Mouse (Mus musculus): ENCODE results near the gene Rpl23. TPM values are rescaled to one million over a fixed set of nuclear protein-coding genes. Genes with fewer than 3 reads are reported as not detected.

Rpl23 gene
- polyA plus RNA-seq, 1 experiment from 2014 or later: 363 TPM

DNA sequence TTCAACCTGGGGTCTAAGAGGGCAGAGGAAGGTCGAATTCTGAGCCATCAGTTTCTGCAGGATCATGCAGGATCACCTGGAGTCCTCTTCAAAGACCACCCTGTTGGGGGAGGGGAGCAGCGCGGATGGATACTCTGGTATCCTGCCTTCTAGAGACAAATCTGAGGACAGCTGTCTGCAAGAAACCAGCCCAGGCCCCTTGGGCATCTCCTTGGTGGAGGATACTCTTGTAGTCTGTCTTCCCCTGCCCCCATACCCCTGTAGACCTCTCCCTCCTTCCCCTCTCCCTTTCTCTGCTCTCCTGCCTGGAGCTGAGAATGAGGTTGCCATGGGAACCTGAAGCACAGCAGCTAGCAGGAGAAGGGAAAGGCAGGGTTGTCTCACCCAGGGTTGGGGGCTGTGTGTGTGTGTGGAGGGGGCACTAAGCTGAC, 30.3 kb upstream of the Rpl23 start:
- Histone ChIP-seq H3K27ac (peak overlapping the region; percentile 96), H3K36me3 (peaks cover 52% of the 10 kb centered on the region), H3K9me3 (no peaks in the 10 kb centered on the region), H3K4me2 (replicated peaks) (peak overlapping the region; percentile 49), H3K4me1 (replicated peaks) (peaks cover 97% of the 10 kb centered on the region), H3K27me3 (no peaks in the 10 kb centered on the region), H3K4me3 (replicated peaks) (peak overlapping the region; percentile 14; the same call in 1 of the 2 replicates), H3K9ac (replicated peaks) (peak overlapping the region; percentile 46)
- 9% methylated on average over 3 of the region's 3 CpGs for WGBS
- peak; percentile 94 for ATAC-seq

DNA sequence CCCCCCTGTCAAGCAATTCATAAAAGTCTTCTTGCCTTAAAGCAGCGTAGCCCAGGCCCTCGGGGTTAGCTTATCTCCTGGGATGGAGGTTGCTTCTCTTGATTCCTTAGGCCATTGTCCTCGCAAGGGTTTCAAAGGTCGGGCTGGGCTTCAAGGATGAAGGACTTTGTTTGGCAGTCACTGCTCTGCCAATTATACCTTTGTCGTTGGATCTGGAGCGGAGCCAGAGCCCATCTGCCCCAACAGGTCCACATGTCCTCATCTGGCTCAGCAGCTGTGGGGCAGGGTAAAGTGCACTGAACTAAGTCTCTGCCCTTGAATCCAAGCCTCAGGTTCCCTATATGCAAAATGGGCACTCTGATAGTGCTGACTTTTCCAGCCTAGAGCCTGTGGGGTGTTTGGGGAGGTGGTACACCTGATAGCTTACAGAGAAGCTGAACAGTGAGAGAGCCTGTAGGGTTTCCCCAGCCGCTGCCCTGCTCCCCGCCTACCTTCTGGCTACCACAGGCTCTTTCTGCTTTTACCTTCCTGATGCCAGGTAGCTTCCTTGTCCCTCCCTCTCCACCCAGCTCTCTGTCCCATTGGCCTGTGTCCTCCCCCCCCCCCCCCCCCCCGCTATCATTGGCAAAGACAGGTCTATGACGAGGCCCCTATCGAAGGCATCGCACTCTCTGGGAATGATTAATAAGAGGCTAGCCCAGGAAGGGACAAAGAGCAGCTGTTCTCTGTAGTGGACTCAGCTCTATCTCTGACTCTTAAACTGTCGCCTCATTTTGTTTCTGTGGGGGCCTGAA, 29.5 kb upstream of the Rpl23 start:
- peak overlapping the region; percentile 14; the same call in 1 of the 2 replicates for H3K4me3 ChIP-seq (replicated peaks)
- H3K36me3 ChIP-seq: peaks cover 55% of the 10 kb centered on the region
- no peaks in the 10 kb centered on the region for H3K9me3 ChIP-seq
- H3K4me1 ChIP-seq (replicated peaks): peaks cover 96% of the 10 kb centered on the region
- H3K27ac ChIP-seq: peak overlapping the region; percentile 96
- H3K27me3 ChIP-seq: no peaks in the 10 kb centered on the region
- H3K4me2 ChIP-seq (replicated peaks): peak overlapping the region; percentile 49
- peak; percentile 8 for ATAC-seq
- peak overlapping the region; percentile 46 for H3K9ac ChIP-seq (replicated peaks)
- WGBS: 23% methylated on average over 12 of the region's 13 CpGs

DNA sequence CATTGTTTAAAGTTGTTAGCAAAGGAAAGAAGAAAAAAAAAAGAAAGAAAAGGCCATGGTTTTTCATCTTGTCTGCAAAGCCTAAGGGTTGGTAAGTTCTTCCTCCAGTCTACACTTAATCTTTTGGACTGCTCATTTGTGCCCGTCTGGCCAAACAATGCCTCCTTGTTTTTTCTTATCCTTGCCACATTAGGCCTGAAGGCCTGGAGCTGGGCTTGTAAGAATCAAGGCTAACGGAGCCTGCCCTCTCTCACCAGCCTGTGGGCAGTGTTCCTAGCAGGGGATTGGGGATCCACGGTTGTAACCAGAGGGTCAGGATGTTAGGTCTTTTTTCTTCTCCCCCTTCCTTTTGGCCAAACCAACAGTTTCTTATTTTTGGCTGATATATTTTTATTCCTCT, 28.7 kb upstream of the Rpl23 start:
- WGBS: 11% methylated on average over 3 of the region's 3 CpGs
- Histone ChIP-seq H3K27ac (peak overlapping the region; percentile 96), H3K9ac (replicated peaks) (peak overlapping the region; percentile 44; the same call in 1 of the 2 replicates), H3K4me2 (replicated peaks) (no peak overlapping the region), H3K36me3 (peaks cover 50% of the 10 kb centered on the region), H3K27me3 (no peaks in the 10 kb centered on the region), H3K4me3 (replicated peaks) (no peak overlapping the region), H3K4me1 (replicated peaks) (peaks cover 96% of the 10 kb centered on the region), H3K9me3 (no peaks in the 10 kb centered on the region)
- no peak for ATAC-seq

DNA sequence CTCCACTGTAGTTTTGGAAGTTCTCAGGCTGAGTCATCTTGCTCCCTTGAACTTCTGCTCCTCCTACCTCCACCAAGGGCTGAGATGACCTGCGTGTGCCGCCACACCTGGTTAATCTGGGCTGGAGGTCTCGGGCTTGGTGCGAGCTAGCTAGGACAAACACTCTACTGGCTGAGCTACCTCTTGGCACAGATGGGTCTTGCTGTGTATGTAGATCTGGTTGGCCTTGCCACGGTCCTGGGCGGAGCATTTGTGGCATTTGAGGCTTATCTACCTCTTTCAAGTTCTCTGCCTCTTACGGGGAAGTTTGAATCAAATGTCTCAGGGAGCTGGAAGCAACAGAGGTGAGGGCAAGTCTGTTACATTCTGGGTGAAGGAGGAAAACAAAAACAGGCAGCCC, 28.1 kb upstream of the Rpl23 start:
- WGBS: 83% methylated on average over 7 of the region's 7 CpGs
- peaks cover 44% of the 10 kb centered on the region for H3K36me3 ChIP-seq
- no peaks in the 10 kb centered on the region for H3K27me3 ChIP-seq
- no peak overlapping the region for H3K9ac ChIP-seq (replicated peaks)
- H3K4me2 ChIP-seq (replicated peaks): no peak overlapping the region
- H3K9me3 ChIP-seq: no peaks in the 10 kb centered on the region
- H3K4me3 ChIP-seq (replicated peaks): no peak overlapping the region
- H3K4me1 ChIP-seq (replicated peaks): peaks cover 96% of the 10 kb centered on the region
- ATAC-seq: no peak
- H3K27ac ChIP-seq: 0 out of 2 replicates have a peak overlapping the region, but pooled peaks have one; percentile 17

DNA sequence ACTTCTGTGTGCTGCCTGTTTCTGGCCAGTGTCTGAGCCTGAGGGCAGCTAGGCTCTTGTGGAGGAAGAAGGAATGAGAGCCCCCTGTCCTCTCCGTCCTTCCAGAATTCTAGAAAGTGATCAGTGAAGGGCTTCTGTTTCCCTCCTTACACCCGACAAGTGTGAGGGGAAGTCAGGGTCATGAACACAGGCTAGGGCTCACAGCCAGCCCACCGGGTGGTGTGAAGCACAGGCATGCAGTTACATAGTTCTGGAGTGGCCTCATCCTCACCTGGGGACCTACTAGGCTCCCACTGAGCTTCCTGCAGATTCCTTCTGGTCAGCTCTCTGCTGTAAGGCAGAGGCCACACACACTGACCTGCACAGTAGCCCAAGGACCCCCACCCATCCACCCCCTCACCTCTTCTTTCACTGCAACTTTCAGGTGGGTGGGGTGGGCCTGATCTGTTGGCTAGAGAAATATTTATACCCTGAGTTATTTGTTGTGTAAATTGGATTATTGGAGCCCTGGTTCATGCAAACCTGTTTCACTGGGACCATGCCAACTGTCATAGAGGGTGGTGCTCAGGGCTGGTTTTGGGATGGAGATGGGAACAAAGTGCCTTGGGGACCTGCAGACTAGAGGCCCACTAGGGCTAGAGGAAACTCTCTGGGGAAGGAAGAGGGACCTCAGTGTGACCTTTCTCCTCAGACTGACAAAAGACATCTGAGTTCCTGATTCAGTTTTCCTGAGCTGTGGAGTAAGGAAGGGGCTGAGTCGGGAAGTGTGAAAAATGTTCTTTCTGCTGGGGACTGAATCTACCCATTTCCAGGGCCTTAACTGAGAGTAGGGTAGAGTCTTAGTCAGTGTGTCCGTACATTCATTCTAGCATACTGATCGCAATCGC, 27.2 kb upstream of the Rpl23 start:
- Histone ChIP-seq H3K9ac (replicated peaks) (peak overlapping the region; percentile 49; the same call in 1 of the 2 replicates), H3K27ac (peak overlapping the region; percentile 56), H3K4me3 (replicated peaks) (no peak overlapping the region), H3K4me1 (replicated peaks) (peaks cover 96% of the 10 kb centered on the region), H3K27me3 (no peaks in the 10 kb centered on the region), H3K4me2 (replicated peaks) (no peak overlapping the region), H3K36me3 (peaks cover 35% of the 10 kb centered on the region), H3K9me3 (no peaks in the 10 kb centered on the region)
- ATAC-seq: no peak
- 75% methylated on average over 7 of the region's 7 CpGs for WGBS

DNA sequence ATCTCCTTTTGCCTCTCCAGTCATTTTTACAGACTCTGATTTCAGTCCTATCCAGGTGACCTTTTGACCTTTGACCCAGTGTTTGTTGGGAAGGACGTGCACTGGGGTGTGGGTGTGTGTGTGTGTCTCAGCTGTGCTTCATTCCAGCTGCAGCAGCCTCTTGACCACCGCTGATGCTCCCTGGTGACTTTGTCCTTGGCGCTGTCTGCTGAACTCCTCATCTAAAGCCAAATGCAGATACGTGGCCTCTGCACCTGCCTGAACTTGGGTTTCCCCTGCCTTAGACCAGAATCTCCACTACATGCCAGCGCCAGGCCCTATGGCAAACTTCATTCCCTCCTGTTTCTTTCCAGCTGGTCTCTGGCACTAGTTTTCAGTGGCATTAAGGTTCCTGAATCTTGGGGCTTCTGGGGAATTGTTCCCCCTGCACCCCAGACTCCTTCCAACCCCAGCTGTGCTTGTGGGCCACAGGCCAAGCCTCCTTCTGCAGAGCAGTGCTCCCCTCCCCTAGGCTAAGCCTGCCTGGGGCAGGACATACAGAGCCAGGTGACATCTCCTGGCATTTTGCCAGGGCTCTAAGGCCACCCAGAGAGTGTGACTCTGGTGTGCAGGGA, 26.5 kb upstream of the Rpl23 start:
- no peak for ATAC-seq
- Histone ChIP-seq H3K4me3 (replicated peaks) (no peak overlapping the region), H3K27me3 (no peaks in the 10 kb centered on the region), H3K4me1 (replicated peaks) (peaks cover 97% of the 10 kb centered on the region), H3K9ac (replicated peaks) (peak overlapping the region; percentile 49; the same call in 1 of the 2 replicates), H3K9me3 (no peaks in the 10 kb centered on the region), H3K36me3 (peaks cover 30% of the 10 kb centered on the region), H3K27ac (peak overlapping the region; percentile 56), H3K4me2 (replicated peaks) (no peak overlapping the region)
- WGBS: 55% methylated on average over 5 of the region's 5 CpGs

DNA sequence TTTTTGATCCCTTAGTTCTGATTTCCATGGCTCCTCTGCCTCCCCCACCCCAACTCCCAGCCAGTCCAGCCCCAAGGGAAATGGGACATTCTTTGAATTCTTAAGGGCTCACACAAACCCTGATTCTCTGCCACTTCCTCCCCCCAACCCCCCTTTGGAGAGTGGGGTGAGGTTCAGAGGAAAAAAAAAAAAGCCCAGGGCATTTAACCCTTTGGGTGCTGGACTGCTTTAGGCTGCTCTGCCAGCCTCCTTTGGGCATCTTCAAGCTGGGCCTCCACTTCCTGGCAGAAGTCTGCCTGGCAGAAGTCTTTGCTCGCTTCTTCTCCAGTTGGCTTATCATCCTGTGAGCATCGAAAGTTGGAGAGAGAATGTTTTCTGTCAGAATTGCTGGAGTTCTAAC, 25.9 kb upstream of the Rpl23 start:
- ATAC-seq: no peak
- no peak overlapping the region for H3K4me2 ChIP-seq (replicated peaks)
- no peaks in the 10 kb centered on the region for H3K27me3 ChIP-seq

DNA sequence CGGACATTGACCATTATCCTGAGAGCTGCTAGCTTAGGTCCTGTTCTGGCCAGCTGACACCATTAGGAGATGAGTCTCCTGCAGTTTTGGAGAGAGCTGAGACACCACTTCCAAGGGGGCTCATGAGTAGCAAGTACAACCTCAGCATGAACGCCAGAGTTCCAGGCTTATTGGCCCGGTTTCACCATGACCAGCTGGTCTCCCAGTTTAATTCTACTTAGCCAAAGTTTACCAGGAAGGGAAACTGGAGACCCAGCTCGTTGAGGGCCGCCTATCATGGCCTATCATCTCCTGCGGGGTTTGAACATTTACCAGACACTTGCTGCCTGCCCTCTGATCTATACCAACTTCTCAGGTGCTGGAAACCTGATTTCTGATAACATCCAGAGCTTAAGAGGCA, 25.4 kb upstream of the Rpl23 start:
- no peak for ATAC-seq
- WGBS: 59% methylated on average over 6 of the region's 6 CpGs
- Histone ChIP-seq H3K36me3 (peaks cover 30% of the 10 kb centered on the region), H3K4me1 (replicated peaks) (peaks cover 89% of the 10 kb centered on the region), H3K4me2 (replicated peaks) (no peak overlapping the region), H3K9ac (replicated peaks) (no peak overlapping the region; the same call in 1 of the 2 replicates), H3K9me3 (no peaks in the 10 kb centered on the region), H3K4me3 (replicated peaks) (no peak overlapping the region), H3K27ac (0 out of 2 replicates have a peak overlapping the region, but pooled peaks have one; percentile 7), H3K27me3 (no peaks in the 10 kb centered on the region)

More for the DNA sequence above, 25.9 kb upstream of the Rpl23 start:
- no peak overlapping the region for H3K4me3 ChIP-seq (replicated peaks)
- no peak overlapping the region; the same call in 1 of the 2 replicates for H3K9ac ChIP-seq (replicated peaks)
- H3K36me3 ChIP-seq: peaks cover 30% of the 10 kb centered on the region
- peaks cover 92% of the 10 kb centered on the region for H3K4me1 ChIP-seq (replicated peaks)
- H3K27ac ChIP-seq: 0 out of 2 replicates have a peak overlapping the region, but pooled peaks have one; percentile 7
- 67% methylated on average over 2 of the region's 2 CpGs for WGBS
- no peaks in the 10 kb centered on the region for H3K9me3 ChIP-seq

DNA sequence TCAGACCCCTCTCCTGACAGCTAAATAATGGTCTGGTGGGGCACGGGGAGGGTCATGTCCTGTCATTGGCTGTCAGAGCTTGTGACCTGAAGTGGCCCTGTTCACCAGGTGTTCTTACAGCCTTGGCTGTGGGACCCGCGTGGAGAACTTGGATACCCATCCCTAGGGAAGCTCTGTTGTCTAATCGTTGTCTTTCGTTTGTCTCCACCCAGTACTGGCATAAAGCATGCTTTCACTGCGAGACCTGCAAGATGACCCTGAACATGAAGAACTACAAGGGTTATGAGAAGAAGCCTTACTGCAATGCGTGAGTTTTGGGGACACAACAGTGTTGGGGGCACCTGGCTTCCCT, 24.4 kb upstream of the Rpl23 start:
- no peaks in the 10 kb centered on the region for H3K27me3 ChIP-seq
- no peak for ATAC-seq
- H3K4me3 ChIP-seq (replicated peaks): peak overlapping the region; percentile 20; the same call in 1 of the 2 replicates
- H3K9me3 ChIP-seq: no peaks in the 10 kb centered on the region
- peaks cover 30% of the 10 kb centered on the region for H3K36me3 ChIP-seq
- peak overlapping the region; percentile 80; the same call in 1 of the 2 replicates for H3K27ac ChIP-seq
- 54% methylated on average over 7 of the region's 7 CpGs for WGBS
- H3K9ac ChIP-seq (replicated peaks): 0 out of 2 replicates have a peak overlapping the region, but pooled peaks have one; percentile 51
- H3K4me2 ChIP-seq (replicated peaks): peak overlapping the region; percentile 49
- peaks cover 89% of the 10 kb centered on the region for H3K4me1 ChIP-seq (replicated peaks)

DNA sequence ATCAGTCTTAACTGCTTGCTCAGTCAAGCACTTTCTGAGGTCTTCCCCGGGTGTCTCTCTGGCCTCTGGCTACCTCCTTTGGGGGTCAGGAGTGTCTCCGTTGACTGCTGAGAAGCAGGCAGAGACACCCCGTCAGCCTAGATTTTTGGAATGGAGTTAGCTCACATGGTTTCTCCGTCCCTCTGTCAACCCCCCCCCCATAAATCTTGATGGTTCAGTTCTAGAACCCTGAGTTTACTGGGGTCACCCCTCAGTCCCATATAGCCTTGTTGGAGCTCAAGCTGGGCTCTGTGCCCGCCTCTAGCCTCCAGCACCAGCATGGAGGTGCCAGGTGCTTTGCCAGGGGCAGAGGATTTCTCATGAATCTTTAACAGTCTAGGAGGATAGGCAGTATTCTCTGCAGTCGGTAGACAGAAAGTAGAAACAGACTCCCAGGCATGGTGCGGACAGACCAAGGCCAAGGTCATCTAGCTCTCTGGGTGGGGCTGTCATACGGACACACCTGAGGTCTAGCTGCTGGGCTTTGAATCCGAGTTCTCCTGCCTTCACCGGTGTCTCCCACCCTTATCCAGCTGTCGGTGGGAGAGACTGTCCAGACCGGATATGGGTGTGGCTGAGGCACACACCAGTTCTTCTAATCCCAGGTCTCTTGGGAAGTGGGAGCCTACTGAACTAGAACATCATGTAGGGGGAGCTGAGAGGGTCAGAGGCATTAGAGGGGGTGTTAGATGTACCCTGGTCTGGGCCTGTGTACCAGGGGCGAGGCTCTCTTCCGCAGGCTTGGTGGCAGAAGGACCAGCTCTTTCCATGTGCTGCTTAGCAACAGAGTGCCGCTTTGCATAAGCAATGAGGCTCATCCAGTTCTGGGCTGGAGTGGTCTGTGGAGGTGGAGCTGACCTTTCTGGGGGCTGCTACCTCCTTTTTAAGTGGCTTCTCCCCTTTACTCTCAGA, 23.7 kb upstream of the Rpl23 start:
- H3K4me1 ChIP-seq (replicated peaks): peaks cover 89% of the 10 kb centered on the region
- no peaks in the 10 kb centered on the region for H3K9me3 ChIP-seq
- peak overlapping the region; percentile 80 for H3K27ac ChIP-seq
- peak overlapping the region; percentile 20 for H3K4me3 ChIP-seq (replicated peaks)
- peak overlapping the region; percentile 49 for H3K4me2 ChIP-seq (replicated peaks)
- 35% methylated on average over 15 of the region's 15 CpGs for WGBS
- peaks cover 30% of the 10 kb centered on the region for H3K36me3 ChIP-seq
- H3K9ac ChIP-seq (replicated peaks): peak overlapping the region; percentile 51; the same call in 1 of the 2 replicates
- peak; percentile 67 for ATAC-seq
- no peaks in the 10 kb centered on the region for H3K27me3 ChIP-seq
